Mouse (Mus musculus): ENCODE results near the gene Cort. TPM values are rescaled to one million over a fixed set of nuclear protein-coding genes. Genes with fewer than 3 reads are reported as not detected.
"Not testable (repeated sequence)": the region's sequence is repeated elsewhere in the genome, so short reads cannot be mapped to it uniquely, and the experiment has no call there.

Gene Cort
- polyA plus RNA-seq, 1 experiment = not detected

DNA sequence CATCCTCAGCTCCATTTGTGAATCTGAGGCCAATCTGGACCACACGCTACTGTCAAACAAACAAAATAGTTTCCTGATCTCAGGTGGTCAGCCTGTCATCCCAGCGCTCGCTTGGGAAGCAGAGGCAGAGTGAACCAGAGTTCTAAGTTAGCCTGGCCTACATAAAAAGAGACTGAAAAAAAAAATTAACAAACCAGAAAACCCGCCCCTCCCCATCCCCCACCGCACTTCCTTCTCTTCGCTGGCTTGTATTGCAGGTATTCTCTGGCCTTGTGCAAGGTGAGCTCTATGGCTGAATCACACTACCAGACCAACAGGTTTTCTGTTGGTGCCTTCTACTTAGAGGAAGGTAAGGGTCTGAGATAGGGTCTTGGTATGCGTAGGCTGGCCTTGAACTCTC is 21.0 kb upstream of the Cort start:
- DNase-seq (ENCODE audit: low read depth) = no peak

DNA sequence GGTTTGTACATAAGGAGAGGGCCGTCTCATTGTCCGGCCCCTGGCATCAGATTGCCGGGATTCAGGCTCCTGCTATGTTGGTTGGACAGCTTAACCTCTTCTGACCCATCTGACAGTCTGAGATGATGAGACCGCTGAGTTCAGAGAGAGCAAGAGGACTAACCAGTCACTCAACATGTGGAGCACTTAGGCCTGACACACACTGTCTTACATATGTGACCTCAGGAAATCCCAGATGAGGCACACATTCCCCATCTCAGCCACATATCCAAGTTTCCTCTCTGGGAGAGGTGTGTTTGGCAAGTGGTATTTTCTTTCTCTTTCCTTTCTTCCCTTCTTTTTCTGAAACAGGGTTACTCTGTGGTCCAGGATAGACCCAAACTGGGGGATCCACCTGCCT is 18.6 kb upstream of the Cort start:
- DNase-seq (ENCODE audit: low read depth) = no peak

DNA sequence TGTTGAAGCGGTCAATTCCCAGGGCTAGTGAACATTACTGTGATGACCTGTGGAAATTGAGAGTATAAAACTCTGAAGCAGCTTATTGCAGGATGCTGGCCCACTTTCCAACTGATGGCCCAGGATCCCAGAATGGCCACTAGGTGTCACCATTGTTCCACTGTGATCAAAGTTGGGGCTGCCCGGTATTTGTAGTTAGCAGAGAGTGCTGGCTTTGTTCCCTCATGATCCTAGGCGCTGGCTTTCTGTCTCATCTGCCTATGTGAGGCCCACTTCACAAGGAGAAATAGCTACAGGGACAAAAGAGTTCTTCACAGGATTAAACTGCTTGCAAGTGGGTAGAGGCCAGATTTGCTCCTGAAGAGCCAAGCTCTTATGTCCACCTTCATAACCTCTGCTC is 17.9 kb upstream of the Cort start:
- DNase-seq (ENCODE audit: low read depth) = no peak

DNA sequence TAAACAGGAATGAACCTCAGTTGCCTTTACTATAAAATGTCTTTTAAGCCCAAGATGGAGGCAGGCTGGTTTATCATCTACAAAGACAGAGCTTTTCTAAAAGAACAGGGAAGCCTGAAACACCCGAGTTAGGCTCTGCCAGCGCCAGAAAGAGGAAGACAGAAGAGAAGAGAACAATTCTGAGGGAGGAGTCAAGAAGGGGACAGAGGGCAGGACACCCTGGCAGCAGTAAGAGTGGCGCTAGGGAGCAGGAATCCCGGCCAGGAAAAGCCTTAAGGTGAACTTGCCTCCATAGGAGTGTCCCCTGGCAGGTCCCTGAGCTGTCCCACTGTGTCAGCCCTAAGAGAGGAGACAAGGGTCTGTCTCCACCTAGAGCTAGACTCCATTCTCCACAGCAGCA is 17.0 kb upstream of the Cort start:
- no peak for DNase-seq (ENCODE audit: low read depth)

DNA sequence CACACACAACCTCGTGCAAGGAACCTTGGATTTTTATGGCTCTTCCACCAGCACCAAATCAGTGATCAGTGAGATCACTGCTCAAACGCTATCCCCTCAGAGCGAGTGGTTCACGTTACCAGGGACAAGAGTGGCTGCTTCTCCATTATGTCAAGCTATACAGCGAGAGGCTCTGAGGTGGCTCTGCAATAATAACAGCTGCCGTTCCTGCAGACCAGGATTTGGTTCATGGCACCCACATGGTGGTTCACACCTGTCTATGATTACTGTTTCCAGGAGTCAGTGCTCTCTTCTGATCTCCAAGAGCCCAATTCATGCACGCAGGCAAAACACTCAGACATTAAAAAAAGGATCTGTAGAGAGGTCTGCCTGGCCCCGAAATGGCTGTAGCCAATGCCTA is 12.0 kb upstream of the Cort start:
- no peak for DNase-seq (ENCODE audit: low read depth)

DNA sequence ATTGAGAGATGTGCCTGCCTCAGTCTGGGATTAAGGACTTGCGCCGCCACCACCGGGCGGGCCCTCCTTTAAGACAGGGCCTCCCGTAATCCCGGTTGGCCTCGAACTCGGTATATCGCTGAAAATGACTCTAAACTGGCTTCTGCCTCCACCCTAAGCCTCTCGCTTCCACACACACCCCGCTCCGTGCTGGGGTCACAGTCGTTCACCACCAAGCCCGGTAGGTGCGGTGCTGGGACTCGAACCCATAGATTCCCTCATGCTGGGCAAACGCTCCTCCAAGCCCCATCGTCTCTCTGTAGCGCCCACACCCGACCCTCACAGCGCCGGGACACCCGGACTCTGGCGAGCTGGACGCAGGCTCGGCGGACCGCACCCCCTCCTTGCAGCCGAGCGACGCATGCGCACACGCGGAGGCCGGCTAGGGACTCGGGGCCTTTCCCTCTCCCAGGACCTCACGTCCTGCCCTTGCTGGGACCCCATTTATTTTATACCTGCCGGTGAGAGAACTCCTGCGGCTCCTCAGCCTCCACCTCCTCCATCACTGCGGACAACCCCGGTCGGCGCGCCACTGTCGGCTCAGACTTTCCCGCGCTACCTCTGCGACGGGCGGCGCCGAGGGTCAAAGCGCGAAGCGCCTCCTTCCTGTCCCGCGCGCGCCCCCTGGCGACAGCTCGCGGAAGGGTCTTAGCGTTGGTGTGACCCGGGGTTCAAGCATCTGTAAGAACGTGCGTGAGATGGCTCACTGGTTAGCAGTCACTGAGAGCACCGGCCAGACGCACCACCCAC is 10.6 kb upstream of the Cort start, which contains the start of gene Cenps:
Gene Cenps (minus strand): TSS at position 648 of the 789 bp plus-strand sequence.
- DNase-seq (ENCODE audit: low read depth) = no peak

DNA sequence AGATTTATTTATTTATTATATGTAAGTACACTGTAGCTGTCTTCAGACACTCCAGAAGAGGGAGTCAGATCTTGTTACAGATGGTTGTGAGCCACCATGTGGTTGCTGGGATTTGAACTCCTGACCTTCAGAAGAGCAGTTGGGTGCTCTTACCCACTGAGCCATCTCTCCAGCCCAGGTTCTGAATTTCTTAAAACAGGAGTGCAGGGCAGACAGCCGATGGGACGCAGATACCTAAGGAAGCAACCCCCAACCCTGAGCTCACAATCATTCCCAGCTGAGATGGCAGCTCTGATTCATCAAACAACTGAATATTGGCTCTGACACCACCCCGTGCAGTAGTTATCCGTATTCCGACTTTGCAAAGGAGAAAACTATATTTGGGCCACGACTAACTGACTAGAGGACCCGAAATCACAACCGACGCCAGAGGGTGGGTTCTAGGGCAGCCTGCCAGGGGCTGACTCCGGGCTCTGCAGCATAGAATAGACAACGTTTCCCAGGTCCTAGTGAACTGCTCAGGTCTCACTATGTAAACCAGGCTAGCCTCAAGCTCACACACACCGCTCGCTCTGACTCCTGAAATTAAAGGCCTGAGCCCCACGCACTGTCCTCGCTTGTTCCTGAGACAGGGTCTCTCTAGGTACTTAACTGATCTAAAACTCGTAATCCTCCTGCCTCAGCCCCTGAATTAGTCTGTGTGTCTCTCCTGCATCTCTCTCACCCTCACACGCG is 9.7 kb upstream of the Cort start:
- DNase-seq (ENCODE audit: low read depth) = no peak

DNA sequence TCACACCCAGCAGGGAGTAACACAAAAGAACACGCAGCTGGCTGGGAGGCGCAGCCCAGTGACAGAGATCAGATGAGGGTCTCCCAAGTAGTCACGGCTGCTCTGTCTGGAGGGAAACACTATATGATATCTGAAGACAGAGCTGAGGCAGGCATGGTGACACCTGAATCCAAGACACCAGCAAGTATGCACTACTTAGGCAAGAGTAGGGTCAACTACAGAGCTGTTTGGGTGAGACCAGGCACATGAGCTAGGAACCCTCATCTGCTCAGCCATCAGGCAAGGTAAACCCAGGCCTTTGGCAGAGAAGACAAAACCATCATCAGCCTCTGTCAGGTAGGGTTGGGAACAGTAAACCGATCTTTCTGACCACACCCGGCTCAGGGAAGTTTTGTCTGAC is 6.8 kb upstream of the Cort start:
- DNase-seq (ENCODE audit: low read depth) = no peak

DNA sequence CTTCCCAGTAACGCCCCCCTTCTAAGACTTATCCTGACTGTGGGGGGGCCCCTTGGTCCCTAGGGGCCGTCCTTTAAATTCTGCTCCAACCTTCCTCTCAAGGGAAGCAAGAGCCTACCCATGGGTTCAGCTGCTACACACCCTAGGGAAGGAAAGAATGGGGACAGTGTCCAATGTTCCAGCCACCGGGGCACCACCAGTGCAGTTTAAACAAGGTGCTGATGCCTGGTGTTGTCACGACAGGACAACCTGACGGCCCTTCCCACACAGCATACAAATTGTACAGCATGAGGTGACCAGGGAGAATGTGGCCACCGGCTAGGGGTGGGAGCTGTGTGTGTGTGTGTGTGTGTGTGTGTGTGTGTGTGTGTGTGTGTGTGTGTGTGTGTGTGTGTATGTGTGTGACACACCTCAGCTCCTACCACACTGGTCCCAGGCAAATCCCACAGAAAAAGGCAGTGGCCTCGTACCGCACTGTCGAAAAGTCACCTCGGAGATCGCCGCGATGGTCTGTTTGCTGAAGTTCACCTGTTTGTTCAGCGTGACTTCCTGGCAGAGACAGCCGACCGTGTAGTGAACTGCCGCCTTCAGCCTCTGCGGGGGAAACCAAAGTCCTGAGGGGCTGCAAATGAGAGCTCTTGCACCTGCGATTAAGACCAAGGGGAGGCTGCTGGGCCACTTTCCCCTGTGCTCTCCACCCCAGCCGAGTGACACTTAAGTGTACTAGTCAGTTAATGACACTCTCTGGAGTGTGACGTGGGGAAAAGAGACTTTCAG is 5.4 kb upstream of the Cort start:
- DNase-seq (ENCODE audit: low read depth) = no peak

DNA sequence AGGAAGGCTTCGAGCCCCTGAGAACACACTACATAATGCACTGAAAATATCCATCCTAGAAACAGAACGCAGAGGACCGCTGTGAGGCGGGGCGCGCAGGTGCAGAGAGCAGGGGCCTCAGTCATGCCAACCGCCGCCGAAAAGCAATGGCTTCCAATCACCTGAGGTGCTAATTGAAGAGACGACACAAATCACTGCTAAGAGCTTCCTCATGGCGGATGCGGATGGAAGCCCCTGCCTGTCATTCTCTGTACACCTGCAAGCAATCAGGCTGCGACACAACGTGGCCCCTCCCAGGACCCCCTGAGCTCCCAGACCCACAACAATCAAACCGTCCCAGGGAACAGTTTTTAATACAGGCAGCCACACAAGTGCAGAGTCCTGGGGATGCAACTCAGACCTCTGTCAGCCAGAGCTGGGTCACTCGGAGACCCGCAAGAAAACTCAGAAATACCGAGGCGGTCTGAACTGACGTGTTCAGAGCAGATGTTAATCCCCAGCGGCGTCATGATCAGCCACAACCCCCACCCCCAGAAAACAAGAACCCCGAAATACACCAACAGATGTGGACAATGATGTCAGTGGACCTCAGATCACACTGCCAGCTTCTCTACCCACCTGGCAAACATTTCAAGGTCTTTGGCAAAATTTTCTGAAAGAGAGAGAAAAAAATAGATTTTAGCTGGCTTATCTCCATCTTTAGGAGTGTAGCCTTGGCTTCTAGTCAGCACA is 4.6 kb upstream of the Cort start:
- no peak for DNase-seq (ENCODE audit: low read depth)

DNA sequence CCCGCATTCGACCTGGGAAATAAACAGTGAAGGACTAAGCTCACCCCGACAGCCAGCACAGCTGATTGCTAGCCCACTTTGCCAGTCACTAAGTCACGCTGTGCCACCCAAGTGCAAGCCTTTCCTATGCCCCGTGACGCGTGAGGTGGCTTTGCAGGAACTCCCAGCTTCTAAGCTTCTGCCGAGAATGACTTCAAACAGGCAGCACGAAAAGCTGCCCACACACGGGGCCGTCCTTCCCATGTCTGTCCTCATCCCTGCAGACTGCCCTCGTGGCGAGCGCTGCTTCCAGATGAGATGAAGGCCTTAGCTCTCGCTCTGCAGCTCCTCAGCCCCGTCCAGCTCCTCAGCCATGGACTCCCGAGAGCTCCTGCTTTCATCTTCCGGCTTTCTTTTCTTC is 1.9 kb upstream of the Cort start:
- no peak for DNase-seq (ENCODE audit: low read depth)

DNA sequence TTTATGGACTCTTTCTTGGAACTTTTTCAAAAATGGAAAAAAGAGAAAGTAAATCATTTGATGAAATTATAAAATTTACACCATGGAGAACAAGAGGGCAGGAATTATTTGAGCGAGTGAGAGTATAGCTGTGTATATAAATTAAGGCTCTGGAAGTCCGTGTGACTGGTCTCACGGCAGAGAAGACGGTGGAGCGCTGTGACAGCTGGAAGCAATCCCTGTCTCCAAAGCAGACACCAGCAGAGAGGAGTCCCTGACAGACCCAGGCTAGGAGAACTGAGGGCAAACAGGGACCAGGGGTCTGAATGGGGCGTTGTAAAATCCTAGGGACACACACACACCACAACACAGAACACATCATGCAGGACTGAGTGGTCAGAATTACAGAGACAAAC is 451 bp downstream of the Cort start:
- no peak for DNase-seq (ENCODE audit: low read depth)

DNA sequence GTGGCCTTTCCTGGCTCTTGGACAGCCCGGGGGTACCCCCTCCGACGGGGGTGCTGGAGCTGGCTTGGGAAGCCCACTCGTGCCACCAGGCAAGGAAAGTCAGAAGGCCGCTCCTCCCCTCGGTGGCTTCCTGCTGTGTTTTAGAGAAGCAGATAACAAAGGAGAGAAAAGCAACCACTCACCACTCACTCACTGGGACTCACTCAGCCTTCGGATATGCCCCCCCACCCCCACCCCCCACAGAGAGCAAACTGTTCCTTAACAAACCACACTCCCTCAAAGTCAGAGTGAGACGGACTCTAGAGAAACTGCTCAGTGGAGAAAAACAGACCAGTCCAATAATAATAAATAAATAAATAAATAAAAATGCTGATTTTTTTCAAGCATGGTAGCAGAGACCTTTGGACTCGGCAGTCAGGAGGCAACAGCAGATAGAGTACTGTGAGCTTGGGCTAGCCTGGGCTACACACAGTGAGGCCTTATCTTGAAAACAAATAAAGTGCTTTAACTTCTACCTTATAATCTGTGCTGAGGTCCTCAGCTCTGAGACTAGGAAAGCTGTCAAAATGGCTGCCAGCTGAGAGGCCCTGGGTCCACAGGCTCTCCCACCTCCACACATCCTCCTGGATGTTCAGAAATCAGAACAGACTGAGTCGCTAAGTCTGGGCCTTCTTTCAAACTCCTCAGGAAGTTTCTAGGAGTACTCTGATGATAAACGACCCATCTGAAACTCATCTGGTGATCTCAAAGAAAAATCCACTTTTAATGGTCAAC is 1.0 kb downstream of the Cort start:
- DNase-seq (ENCODE audit: low read depth) = no peak

DNA sequence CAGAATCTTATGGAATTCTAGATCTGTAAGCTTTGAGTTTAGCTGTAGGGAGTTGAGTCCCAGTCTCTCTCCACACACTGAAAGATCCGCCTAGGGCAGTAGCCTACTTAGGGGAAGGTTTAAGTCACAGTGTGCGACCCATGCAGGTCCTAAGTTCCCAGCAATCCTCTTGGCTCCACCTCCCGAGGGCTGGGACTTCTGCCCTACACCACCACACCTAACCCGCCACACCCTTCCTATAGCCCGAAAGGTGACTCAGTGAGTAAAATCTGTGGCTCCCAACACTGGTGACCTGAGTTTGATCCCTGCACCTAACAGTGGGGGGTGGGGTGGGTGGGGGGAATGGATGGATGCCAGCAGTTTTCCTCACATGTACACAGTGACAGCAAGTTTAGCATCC is 3.1 kb downstream of the Cort start:
- no peak for DNase-seq (ENCODE audit: low read depth)

DNA sequence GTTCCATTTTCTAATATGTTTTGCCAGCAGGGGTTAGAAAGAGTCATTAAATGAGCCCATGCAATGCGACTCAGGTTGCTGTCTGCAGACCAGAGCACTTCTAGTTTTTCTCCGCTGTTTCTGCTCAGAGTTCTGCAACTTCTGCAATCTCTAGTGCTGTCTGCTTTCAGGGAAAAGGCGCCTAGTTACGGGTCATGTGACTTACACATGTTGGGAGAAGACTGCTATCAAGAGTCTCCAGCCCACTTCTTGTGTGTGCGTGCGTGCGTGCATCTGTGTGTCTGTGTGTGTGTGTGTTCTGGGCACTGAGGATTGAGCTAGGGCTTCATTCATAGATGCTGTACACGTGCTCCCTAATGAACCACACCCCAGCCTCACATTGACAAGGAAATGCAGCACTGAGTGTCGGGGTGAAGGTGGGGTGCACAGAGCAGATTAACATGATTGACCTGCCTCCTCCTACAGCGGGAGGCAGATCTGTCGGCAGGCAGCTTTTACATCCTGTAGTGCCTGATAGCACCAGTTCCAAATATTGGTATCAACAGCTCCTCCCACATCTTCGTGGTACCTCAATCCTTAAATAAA is 6.5 kb downstream of the Cort start:
- not testable (repeated sequence) for DNase-seq (ENCODE audit: low read depth)

DNA sequence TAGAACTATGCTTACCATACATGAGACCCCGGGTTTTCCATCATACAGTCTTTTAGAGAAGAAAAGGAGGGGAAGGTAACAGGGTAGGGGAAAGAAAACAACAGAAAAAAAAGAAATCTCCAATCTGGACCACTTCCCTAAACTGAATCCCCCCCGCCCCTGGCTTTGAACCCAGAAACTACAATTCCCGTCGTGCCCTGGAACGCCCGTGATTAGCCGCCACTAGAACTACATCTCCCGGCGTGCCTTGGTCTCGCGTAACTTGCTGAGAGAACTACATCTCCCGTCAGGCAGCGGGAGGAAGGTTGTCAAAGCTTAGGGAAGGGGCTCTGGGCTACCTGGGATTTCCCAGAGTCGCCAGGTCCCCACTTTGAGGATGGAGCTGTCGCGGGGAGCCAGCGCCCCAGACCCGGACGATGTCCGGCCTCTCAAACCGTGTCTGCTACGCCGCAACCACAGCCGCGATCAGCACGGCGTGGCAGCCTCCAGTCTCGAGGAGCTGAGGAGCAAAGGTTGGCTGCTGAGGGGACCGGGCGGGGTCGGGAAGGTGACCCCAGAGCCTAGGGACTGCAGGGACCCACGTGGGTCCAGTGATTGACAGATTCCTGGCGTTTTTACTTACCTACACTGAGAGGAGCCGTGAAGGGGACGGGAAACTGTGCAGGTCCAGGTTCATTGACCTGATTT is 22.5 kb downstream of the Cort start, which contains the start of gene Dffa:
Gene Dffa (plus strand): TSS at position 272 of the 687 bp plus-strand sequence.
- no peak for DNase-seq (ENCODE audit: low read depth)

DNA sequence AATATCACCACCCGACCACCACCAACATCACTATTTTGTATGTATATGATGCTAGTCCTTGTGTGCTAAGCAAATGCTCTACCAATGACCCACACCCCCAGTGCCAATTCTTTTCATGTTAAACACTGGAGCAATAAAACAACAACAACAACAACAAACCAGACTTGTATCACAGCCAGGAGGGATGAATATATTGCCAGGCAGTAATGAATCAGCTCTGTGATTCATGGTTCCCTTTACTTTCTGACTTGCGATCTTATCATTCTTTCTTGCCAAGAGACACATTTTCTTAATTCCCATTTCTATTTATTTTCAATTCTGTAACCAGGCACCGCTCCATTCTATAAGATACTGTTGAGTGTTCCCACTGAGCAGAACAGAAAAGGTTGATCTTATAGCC is 25.1 kb downstream of the Cort start:
- no peak for DNase-seq (ENCODE audit: low read depth)

DNA sequence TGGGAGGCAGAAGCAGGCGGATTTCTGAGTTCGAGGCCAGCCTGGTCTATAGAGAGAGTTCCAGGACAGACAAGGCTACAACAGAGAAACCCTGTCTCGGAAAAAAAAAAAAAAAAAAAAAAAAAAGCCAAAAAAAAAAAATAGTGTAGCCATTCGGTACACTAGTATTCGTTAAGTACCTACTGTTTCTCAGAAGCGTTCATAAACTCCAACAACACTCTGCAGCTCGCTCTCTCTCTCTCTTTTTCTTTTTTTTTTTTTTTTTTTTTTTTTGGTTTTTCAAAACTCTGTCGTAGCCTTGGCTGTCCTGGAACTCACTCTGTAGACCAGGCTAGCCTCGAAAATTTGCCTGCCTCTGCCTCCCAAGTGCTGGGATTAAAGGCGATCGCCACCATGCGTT is 26.1 kb downstream of the Cort start:
- not testable (repeated sequence) for DNase-seq (ENCODE audit: low read depth)

DNA sequence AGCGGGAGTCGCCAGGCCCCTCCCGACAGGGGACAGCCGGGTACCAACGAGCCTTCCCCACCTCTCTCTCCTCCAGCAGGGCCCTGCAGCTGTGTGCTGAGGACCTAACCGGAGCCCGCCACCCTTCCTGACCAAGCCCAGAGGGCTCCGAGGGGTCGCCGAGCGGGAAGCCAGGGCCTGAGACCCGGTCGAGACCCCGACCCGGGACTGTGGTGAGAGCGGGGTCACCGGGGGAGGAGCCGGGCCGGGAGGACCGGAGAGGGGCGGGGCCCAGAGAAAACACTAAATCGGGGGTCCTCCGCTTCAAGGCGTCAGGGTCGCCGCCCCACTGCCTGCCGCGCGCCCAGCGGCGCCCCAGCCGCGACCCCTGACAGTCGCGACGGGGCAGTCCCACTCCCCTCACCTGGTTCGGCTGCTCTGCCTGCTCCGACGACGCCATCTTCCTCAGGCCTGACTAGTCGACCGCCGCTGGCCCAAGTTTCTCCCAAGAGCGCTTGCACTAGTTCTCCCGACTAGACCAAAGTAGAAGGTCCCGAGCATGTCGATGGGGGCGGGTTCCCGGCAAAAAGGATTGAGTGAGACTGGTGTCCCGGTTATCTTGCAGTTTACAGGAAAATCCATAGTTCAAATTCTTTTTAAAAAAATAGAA is 27.1 kb downstream of the Cort start, which contains the start of gene Pex14:
Gene Pex14 (minus strand): TSS at position 508 of the 649 bp plus-strand sequence.
- DNase-seq (ENCODE audit: low read depth) = no peak
